Mouse (Mus musculus): ENCODE measurements around the gene Tgfbr2.

- TF ChIP-seq CTCF (IDR thresholded peaks at IDR 0.05; ENCODE audit: borderline replicate concordance, insufficient read depth, low read depth, low read length) (no peak), POLR2A (IDR thresholded peaks at IDR 0.05; ENCODE audit: borderline replicate concordance, insufficient read depth, low read length) (no peak)
Observed at GRCm38 (mm10) chr9:116192253-116192652, 17.1 kb upstream of the Tgfbr2 start.

All from cerebellum, adult 2 months (tissue).